Mouse (Mus musculus): ENCODE results near the gene Calcoco1.

DNA sequence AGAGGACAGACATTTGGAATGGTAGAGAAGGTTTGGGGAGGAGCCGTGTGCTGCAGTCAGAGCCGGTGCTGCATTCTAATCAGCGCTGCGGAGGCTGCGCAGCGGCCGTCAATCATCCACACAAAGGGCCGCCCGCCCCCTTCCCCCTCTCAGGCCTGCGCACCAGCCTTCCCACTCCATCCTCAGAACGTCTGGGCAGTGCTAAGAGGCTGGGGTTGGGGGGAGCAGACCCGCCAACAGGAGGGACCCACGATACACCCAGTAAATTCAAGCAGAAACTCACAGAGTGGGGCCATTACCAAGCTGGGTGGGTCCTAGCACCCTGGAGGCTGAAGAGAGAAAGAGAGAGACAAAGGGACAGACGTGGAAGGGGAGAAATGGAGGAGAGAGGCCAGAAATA lies 22.0 kb upstream of the Calcoco1 start:
- TF ChIP-seq POLR2A (IDR thresholded peaks at IDR 0.05; ENCODE audit: control insufficient read depth in 1 of 2, insufficient read depth in 1 of 2, low read depth in 1 of 2, low read length in 2 of 2, poor library complexity in 1 of 2): no peak
- TF ChIP-seq CTCF (IDR thresholded peaks at IDR 0.05 in 2 of 3, conservative IDR thresholded peaks at IDR 0.05 in 1 of 3; ENCODE audit: control insufficient read depth in 1 of 3, insufficient read depth in 1 of 3, low read depth in 2 of 3, low read length in 3 of 3, poor library complexity in 1 of 3, severe bottlenecking in 1 of 3): no peak
- no peak for TF ChIP-seq MXI1 (IDR thresholded peaks at IDR 0.05; ENCODE audit: low read depth, low read length)
- no peak for TF ChIP-seq MEF2A (IDR thresholded peaks at IDR 0.05; ENCODE audit: extremely low read depth, insufficient replicate concordance, low read depth, low read length, poor library complexity, severe bottlenecking)
- TF ChIP-seq UBTF (IDR thresholded peaks at IDR 0.05; ENCODE audit: borderline replicate concordance, insufficient read depth, low read depth, low read length): no peak
- no peak for TF ChIP-seq USF1 (IDR thresholded peaks at IDR 0.05; ENCODE audit: low read depth, low read length)
- TF ChIP-seq GATA1 (IDR thresholded peaks at IDR 0.05; ENCODE audit: low read depth, low read length): no peak
- TF ChIP-seq MYC (IDR thresholded peaks at IDR 0.05; ENCODE audit: low read depth, low read length): no peak
- TF ChIP-seq HCFC1 (IDR thresholded peaks at IDR 0.05; ENCODE audit: low read depth, low read length): no peak
- TF ChIP-seq USF2 (IDR thresholded peaks at IDR 0.05; ENCODE audit: borderline replicate concordance in 1 of 2, insufficient read depth in 1 of 2, low read depth in 1 of 2, low read length in 2 of 2): no peak
- no peak for TF ChIP-seq EP300 (IDR thresholded peaks at IDR 0.05; ENCODE audit: low read depth in 1 of 2, low read length in 2 of 2)

All from MEL (cell line).